Mouse (Mus musculus) MEL (cell line): ENCODE results near the gene Rnf114. TPM values are rescaled to one million over a fixed set of nuclear protein-coding genes. Genes with fewer than 3 reads are reported as not detected.

ENCODE experiments used
- DNase-seq: peaks from one replicate; pipeline ENCODE4 v3.0.0; 2011; ENCODE audit warnings: low read depth, low spot score
- H3K27ac ChIP-seq: 2 replicates; pipeline ENCODE4 v1.5.1; 2012; ENCODE audit warnings: low read depth, mild to moderate bottlenecking, control low read depth, low read length, moderate library complexity; ENCODE audit not compliant: control insufficient read depth
- H3K27me3 ChIP-seq, 2 experiments: fragments of 150-350 bp in 1 of 2; sonication (generic) in 1 of 2; 2 replicates each; pipeline ENCODE4 v1.6.1; 2012; ENCODE audit warnings: low read length in 2 of 2, mild to moderate bottlenecking in 2 of 2, improper control_type of control experiment in 1 of 2, moderate library complexity in 1 of 2; ENCODE audit not compliant: insufficient read depth in 2 of 2, control insufficient read depth in 1 of 2
- H3K36me3 ChIP-seq, 2 experiments: 2 replicates each; pipeline ENCODE4 v1.6.1; 2012 to 2014; ENCODE audit warnings: low read length in 2 of 2, improper control_type of control experiment in 1 of 2, inconsistent platforms in 1 of 2, mild to moderate bottlenecking in 1 of 2; ENCODE audit not compliant: insufficient read depth in 2 of 2, control insufficient read depth in 1 of 2
- H3K4me1 ChIP-seq, 2 experiments: fragments of 150-350 bp in 1 of 2; sonication (generic) in 1 of 2; 2 replicates each; pipeline ENCODE4 v1.6.1; 2012; ENCODE audit warnings: low read length in 2 of 2, improper control_type of control experiment in 1 of 2, mild to moderate bottlenecking in 1 of 2; ENCODE audit not compliant: insufficient read depth in 2 of 2, control insufficient read depth in 1 of 2
- H3K4me3 ChIP-seq, 2 experiments: fragments of 150-350 bp in 1 of 2; sonication (generic) in 1 of 2; 2 replicates each; pipeline ENCODE4 v1.5.1; 2012; ENCODE audit warnings: low read depth in 2 of 2, low read length in 2 of 2, mild to moderate bottlenecking in 2 of 2, moderate library complexity in 2 of 2, control low read depth in 1 of 2, improper control_type of control experiment in 1 of 2; ENCODE audit not compliant: control insufficient read depth in 1 of 2, insufficient read depth in 1 of 2
- H3K79me2 ChIP-seq: 2 replicates; pipeline ENCODE4 v1.6.1; 2012; ENCODE audit warnings: mild to moderate bottlenecking, low read length, moderate library complexity; ENCODE audit not compliant: control insufficient read depth, poor library complexity, insufficient read depth
- H3K9ac ChIP-seq: 2 replicates; pipeline ENCODE4 v1.6.1; 2012; ENCODE audit warnings: low read depth, mild to moderate bottlenecking, control low read depth, low read length, moderate library complexity; ENCODE audit not compliant: control insufficient read depth, poor library complexity, severe bottlenecking
- H3K9me3 ChIP-seq: fragments of 150-350 bp; sonication (generic); replicated peaks from 2 replicates; pipeline ENCODE4 v1.6.1; 2012; ENCODE audit warnings: mild to moderate bottlenecking, low read length, improper control_type of control experiment, moderate library complexity; ENCODE audit not compliant: insufficient read depth
- BHLHE40 ChIP-seq: IDR thresholded peaks from 2 replicates; pipeline ENCODE4 v1.6.1; 2012; ENCODE audit warnings: low read depth, mild to moderate bottlenecking, inconsistent platforms, low read length, improper control_type of control experiment, borderline replicate concordance
- CHD1 ChIP-seq: IDR thresholded peaks from 2 replicates; pipeline ENCODE4 v1.6.1; 2012; ENCODE audit warnings: low read depth, mild to moderate bottlenecking, inconsistent platforms, low read length, improper control_type of control experiment
- CTCF ChIP-seq, 3 experiments: IDR thresholded peaks in 2 of 3; conservative IDR thresholded peaks in 1 of 3; 2 replicates each; pipeline ENCODE4 v1.5.1; 2011 to 2012; ENCODE audit warnings: low read length in 3 of 3, low read depth in 2 of 3, mild to moderate bottlenecking in 2 of 3, improper control_type of control experiment in 1 of 3, inconsistent platforms in 1 of 3, mixed read lengths in 1 of 3, moderate library complexity in 1 of 3; ENCODE audit not compliant: control insufficient read depth in 1 of 3, insufficient read depth in 1 of 3, poor library complexity in 1 of 3, severe bottlenecking in 1 of 3
- ELF1 ChIP-seq: IDR thresholded peaks from 2 replicates; pipeline ENCODE4 v1.6.1; 2014; ENCODE audit warnings: low read depth, mild to moderate bottlenecking, inconsistent platforms, low read length, improper control_type of control experiment, moderate library complexity
- GATA1 ChIP-seq: IDR thresholded peaks from 2 replicates; pipeline ENCODE4 v1.6.1; 2011; ENCODE audit warnings: low read depth, low read length, improper control_type of control experiment
- MAFK ChIP-seq: IDR thresholded peaks from 2 replicates; pipeline ENCODE4 v1.6.1; 2011; ENCODE audit warnings: low read depth, mild to moderate bottlenecking, low read length, improper control_type of control experiment, borderline replicate concordance
- MAX ChIP-seq: IDR thresholded peaks from 2 replicates; pipeline ENCODE4 v1.6.1; 2011; ENCODE audit warnings: low read length, improper control_type of control experiment
- MEF2A ChIP-seq: IDR thresholded peaks from 2 replicates; pipeline ENCODE4 v1.6.1; 2014; ENCODE audit warnings: low read depth, mild to moderate bottlenecking, inconsistent platforms, low read length, improper control_type of control experiment; ENCODE audit not compliant: poor library complexity, insufficient replicate concordance, severe bottlenecking; ENCODE audit errors: extremely low read depth
- MYB ChIP-seq: IDR thresholded peaks from 2 replicates; pipeline ENCODE4 v1.6.1; 2011; ENCODE audit warnings: mild to moderate bottlenecking, low read depth, low read length, improper control_type of control experiment
- NELFE ChIP-seq: IDR thresholded peaks from 2 replicates; pipeline ENCODE4 v1.6.1; 2011; ENCODE audit warnings: low read depth, low read length, improper control_type of control experiment
- NRF1 ChIP-seq: IDR thresholded peaks from 2 replicates; pipeline ENCODE4 v1.6.1; 2014; ENCODE audit warnings: low read depth, mild to moderate bottlenecking, inconsistent platforms, low read length, improper control_type of control experiment, moderate library complexity; ENCODE audit not compliant: poor library complexity, insufficient read depth, severe bottlenecking
- POLR2A ChIP-seq, 2 experiments: IDR thresholded peaks; 2 replicates each; pipeline ENCODE4 v1.6.1; 2011 to 2012; ENCODE audit warnings: low read length in 2 of 2, mild to moderate bottlenecking in 2 of 2, control low read depth in 1 of 2, improper control_type of control experiment in 1 of 2, low read depth in 1 of 2, moderate library complexity in 1 of 2; ENCODE audit not compliant: control insufficient read depth in 1 of 2, insufficient read depth in 1 of 2, poor library complexity in 1 of 2
- POLR2AphosphoS5 ChIP-seq: IDR thresholded peaks from 2 replicates; pipeline ENCODE4 v1.6.1; 2012; ENCODE audit warnings: low read depth, borderline replicate concordance, mild to moderate bottlenecking, inconsistent platforms, low read length, moderate library complexity, mixed read lengths
- SIN3A ChIP-seq: IDR thresholded peaks from 2 replicates; pipeline ENCODE4 v1.6.1; 2012; ENCODE audit warnings: low read length, improper control_type of control experiment, inconsistent platforms
- TAL1 ChIP-seq: IDR thresholded peaks from 2 replicates; pipeline ENCODE4 v1.6.1; 2012; ENCODE audit warnings: mild to moderate bottlenecking, inconsistent platforms, low read length, moderate library complexity, mixed read lengths
- TBP ChIP-seq: IDR thresholded peaks from 2 replicates; pipeline ENCODE4 v1.8.0; 2011; ENCODE audit warnings: low read depth, low read length, improper control_type of control experiment
- TCF12 ChIP-seq: IDR thresholded peaks from 2 replicates; pipeline ENCODE4 v1.6.1; 2014; ENCODE audit warnings: low read depth, mild to moderate bottlenecking, inconsistent platforms, low read length, improper control_type of control experiment, moderate library complexity
- USF1 ChIP-seq: IDR thresholded peaks from 2 replicates; pipeline ENCODE4 v1.6.1; 2014; ENCODE audit warnings: low read depth, mild to moderate bottlenecking, inconsistent platforms, low read length, improper control_type of control experiment, moderate library complexity
- ZC3H11A ChIP-seq: IDR thresholded peaks from 2 replicates; pipeline ENCODE4 v1.6.1; 2012; ENCODE audit warnings: low read depth, mild to moderate bottlenecking, inconsistent platforms, low read length, improper control_type of control experiment
- polyA plus RNA-seq, 2 experiments: library from polyadenylated mRNA; stranded (reverse) in 1 of 2; unstranded in 1 of 2; fragments of >175 nt in 1 of 2; fragments of >200 nt in 1 of 2; gene quantifications; 2 replicates each; pipeline versions ENCODE4 v1.2.1 to v1.2.4; 2012; ENCODE audit warnings: low replicate concordance in 2 of 2, low read depth in 1 of 2; ENCODE audit not compliant: insufficient read length in 2 of 2, insufficient read depth in 1 of 2, missing spikeins in 1 of 2
- total RNA-seq: library from RNA; depleted of rRNA; stranded (reverse); fragments of 300-350 nt; gene quantifications from 2 replicates; pipeline ENCODE4 v1.2.3, GENCODE M21; 2012

The Rnf114 gene
- total and polyA plus RNA-seq, 3 experiments, result 44.0 to 49.2 TPM; not detected in 1

DNA sequence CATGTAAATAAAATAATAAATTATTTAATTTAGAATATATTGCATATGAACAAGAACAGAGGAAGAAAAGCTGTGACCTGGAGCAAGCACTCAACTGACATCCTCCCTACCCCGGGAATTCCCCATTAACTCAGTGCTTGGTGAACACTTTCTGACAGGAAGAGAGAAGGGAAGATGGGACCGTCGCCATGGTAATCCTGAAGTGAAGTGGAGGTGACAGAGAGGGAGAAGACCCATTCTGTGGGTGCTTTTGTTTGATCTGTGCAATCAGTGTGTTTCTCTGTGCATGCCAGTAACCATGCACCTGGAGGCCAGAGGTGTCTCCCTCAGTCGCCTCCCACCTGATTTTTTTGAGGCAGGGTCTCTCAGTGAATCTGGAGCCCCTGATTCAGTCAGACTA lies 59.8 kb downstream of the Rnf114 start:
- Histone ChIP-seq H3K27me3 (peaks cover 33 to 34% of the 10 kb centered on the region in 2 experiments), H3K9me3 (no peaks in the 10 kb centered on the region), H3K27ac (no peak overlapping the region), H3K4me1 (no peaks in the 10 kb centered on the region), H3K4me3 (no peak overlapping the region), H3K9ac (no peak overlapping the region), H3K79me2 (no peaks in the 10 kb centered on the region), H3K36me3 (no peaks in the 10 kb centered on the region)
- DNase-seq, result no peak
- TF ChIP-seq ZC3H11A, result no peak
- TF ChIP-seq NELFE, result no peak
- TF ChIP-seq POLR2A (IDR thresholded peaks at IDR 0.05; ENCODE audit: control insufficient read depth in 1 of 2, insufficient read depth in 1 of 2, low read depth in 1 of 2, low read length in 2 of 2, poor library complexity in 1 of 2), result no peak
- TF ChIP-seq MAX, result no peak
- no peak for TF ChIP-seq POLR2AphosphoS5
- TF ChIP-seq MEF2A, result no peak
- no peak for TF ChIP-seq USF1
- TF ChIP-seq SIN3A, result no peak
- TF ChIP-seq TBP, result no peak
- TF ChIP-seq GATA1, result no peak
- TF ChIP-seq BHLHE40, result no peak
- TF ChIP-seq TCF12, result no peak
- TF ChIP-seq MYB, result no peak
- TF ChIP-seq TAL1, result no peak
- TF ChIP-seq NRF1, result no peak
- TF ChIP-seq MAFK, result no peak

DNA sequence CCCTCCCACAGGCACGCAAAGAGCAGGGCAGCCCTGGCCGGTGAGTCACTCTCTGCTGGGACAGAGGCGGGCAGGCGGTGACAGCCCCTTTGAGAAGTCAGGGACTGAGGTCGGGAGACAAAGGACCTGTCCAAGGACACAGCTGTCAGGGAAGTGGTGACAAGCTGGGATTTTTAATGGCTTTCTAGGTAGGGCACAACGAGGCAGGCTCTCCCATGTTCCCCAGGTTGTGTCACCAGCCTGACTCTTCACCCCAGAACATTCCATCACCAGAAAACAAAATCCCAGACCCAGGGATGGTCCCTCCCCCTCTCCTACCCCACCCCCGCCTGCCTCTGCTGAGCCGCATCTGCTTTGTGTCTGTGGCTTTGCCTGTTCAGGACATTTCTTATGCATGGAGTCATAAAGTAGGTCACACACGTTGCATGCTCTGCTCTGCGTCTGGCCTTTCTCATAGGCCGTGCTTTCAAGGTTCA lies 60.5 kb downstream of the Rnf114 start:
- no peak for DNase-seq

More for the DNA sequence above, 60.5 kb downstream of the Rnf114 start:
- H3K4me3 ChIP-seq, result no peak overlapping the region
- peaks cover 33 to 34% of the 10 kb centered on the region in 2 experiments for H3K27me3 ChIP-seq
- no peaks in the 10 kb centered on the region for H3K9me3 ChIP-seq
- no peaks in the 10 kb centered on the region for H3K4me1 ChIP-seq
- no peak overlapping the region for H3K9ac ChIP-seq
- H3K36me3 ChIP-seq, result no peaks in the 10 kb centered on the region
- no peaks in the 10 kb centered on the region for H3K79me2 ChIP-seq
- TF ChIP-seq ELF1 (no peak), CHD1 (no peak), NELFE (no peak), CTCF (IDR thresholded peaks at IDR 0.05 in 2 of 3, conservative IDR thresholded peaks at IDR 0.05 in 1 of 3; ENCODE audit: control insufficient read depth in 1 of 3, insufficient read depth in 1 of 3, low read depth in 2 of 3, low read length in 3 of 3, poor library complexity in 1 of 3, severe bottlenecking in 1 of 3) (no peak)
- no peak overlapping the region for H3K27ac ChIP-seq
